Comparison of ENCODE assay signal across 21 mouse cellular contexts in the genomic region with DNA sequence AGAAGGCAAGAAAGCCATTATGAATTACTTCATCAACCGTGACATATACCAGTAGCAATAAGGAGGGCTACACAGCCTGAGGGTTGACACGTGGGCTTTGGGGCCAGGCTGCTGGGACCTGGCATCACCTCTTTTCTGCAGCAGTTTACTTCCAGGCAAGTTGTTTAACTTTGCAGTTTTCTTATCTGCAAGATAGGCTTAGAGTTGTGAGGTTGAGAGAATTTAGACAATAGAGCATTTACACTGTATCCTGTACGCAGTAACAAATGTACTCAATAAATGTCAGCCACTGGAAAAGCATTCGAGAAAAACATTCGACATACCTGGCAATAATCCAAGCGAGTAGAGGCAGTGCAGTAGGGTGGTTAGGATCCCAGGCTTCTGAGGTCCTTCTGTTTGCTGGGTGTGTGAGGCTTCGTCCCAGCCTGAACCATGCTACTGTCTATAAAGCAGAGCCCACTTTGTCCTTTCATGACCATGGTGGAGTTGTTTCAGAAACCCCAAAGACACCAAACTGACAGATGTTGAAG. TPM values are rescaled to one million over a fixed set of nuclear protein-coding genes. Genes with fewer than 3 reads are reported as not detected.
DNase-seq lines count a peak whose midpoint lies in the region; ATAC-seq and TF ChIP-seq lines count a peak whose summit lies in the region.
"Had no signal": no experiment of that assay in that cellular context is flagged by ENCODE, and none has a peak within 500 bp of the region (broad histone marks: within the 10 kb centered on the region; RNA-seq: fewer than 3 reads in every experiment).

No protein-coding gene starts in this region.

- peaks cover 36% of the 10 kb centered on the region for H3K4me1 ChIP-seq in heart, embryonic 11.5 days (ENCODE audit: control insufficient read depth, insufficient read depth, low read length)
- H3K4me1 ChIP-seq in kidney, postnatal 0 days (replicated peaks; ENCODE audit: insufficient read depth, low read length), result peaks cover 11% of the 10 kb centered on the region; the same call in 1 of the 2 replicates
- H3K4me1 ChIP-seq in kidney, embryonic 15.5 days, result peaks cover 31% of the 10 kb centered on the region
- H3K4me1 ChIP-seq in lung, embryonic 16.5 days (replicated peaks; ENCODE audit: control insufficient read depth, insufficient read depth, low read length), result peaks cover 46% of the 10 kb centered on the region
- H3K4me1 ChIP-seq in lung, adult 2 months (ENCODE audit: control insufficient read depth, insufficient read depth, low read length), result no peaks in the 10 kb centered on the region
- H3K4me1 ChIP-seq: neural tube, embryonic 15.5 days had no signal

- no peaks in the 10 kb centered on the region for H3K9me3 ChIP-seq in heart, embryonic 11.5 days (replicated peaks; ENCODE audit: control insufficient read depth, low read length)
- H3K9me3 ChIP-seq in kidney, postnatal 0 days (replicated peaks; ENCODE audit: low read length), result no peaks in the 10 kb centered on the region
- no peaks in the 10 kb centered on the region for H3K9me3 ChIP-seq in kidney, embryonic 15.5 days (replicated peaks)
- H3K9me3 ChIP-seq in lung, embryonic 16.5 days (ENCODE audit: control insufficient read depth, low read length), result no peaks in the 10 kb centered on the region
- H3K9me3 ChIP-seq: forebrain, embryonic 13.5 days; heart, embryonic 10.5 days; limb, embryonic 15.5 days; midbrain, embryonic 15.5 days; neural tube, embryonic 15.5 days had no signal

- no peak for DNase-seq in heart, adult 8-10 months (ENCODE audit: low spot score)
- peak; percentile 21 for DNase-seq in kidney, postnatal 0 days (ENCODE audit: low spot score)
- no peak for DNase-seq in lung, adult 2 months
- DNase-seq in adipocyte (ENCODE audit: low spot score), result peak; percentile 53
- DNase-seq in yolk sac, embryonic 10.5 days (ENCODE audit: low spot score), result no peak
- DNase-seq: adrenal gland, postnatal 36 days; cerebellum, adult 9-10 months; gastrocnemius, postnatal 36 days; heart, postnatal 14 days; left cerebral cortex, postnatal 4 days; thymus, postnatal 25 days had no signal

- no peak overlapping the region for H3K4me3 ChIP-seq in heart, embryonic 11.5 days (ENCODE audit: low read depth, low read length)
- H3K4me3 ChIP-seq in kidney, postnatal 0 days (replicated peaks; ENCODE audit: low read depth, low read length), result no peak overlapping the region
- H3K4me3 ChIP-seq in kidney, embryonic 15.5 days (replicated peaks), result no peak overlapping the region
- H3K4me3 ChIP-seq in lung, embryonic 16.5 days (ENCODE audit: low read length), result no peak overlapping the region
- no peak overlapping the region for H3K4me3 ChIP-seq in lung, adult 2 months (replicated peaks; ENCODE audit: extremely low read depth, low read depth, low read length)
- H3K4me3 ChIP-seq: forebrain, embryonic 13.5 days; heart, embryonic 10.5 days; left cerebral cortex, adult 2 months; limb, embryonic 15.5 days; midbrain, embryonic 15.5 days; myocyte; neural tube, embryonic 15.5 days had no signal

- H3K9ac ChIP-seq in heart, embryonic 11.5 days (ENCODE audit: low read depth, low read length), result no peak overlapping the region
- no peak overlapping the region for H3K9ac ChIP-seq in kidney, postnatal 0 days (ENCODE audit: low read depth, low read length)
- H3K9ac ChIP-seq in kidney, embryonic 15.5 days, result no peak overlapping the region
- no peak overlapping the region for H3K9ac ChIP-seq in lung, embryonic 16.5 days (ENCODE audit: low read length)
- H3K9ac ChIP-seq: forebrain, embryonic 13.5 days; limb, embryonic 15.5 days; midbrain, embryonic 15.5 days; neural tube, embryonic 15.5 days had no signal

- no peak for TF ChIP-seq POLR2A in lung, adult 2 months (IDR thresholded peaks at IDR 0.05; ENCODE audit: borderline replicate concordance, extremely low read depth, low read depth, low read length)

- H3K27me3 ChIP-seq in heart, embryonic 11.5 days (ENCODE audit: control insufficient read depth, insufficient read depth, low read length), result no peaks in the 10 kb centered on the region
- no peaks in the 10 kb centered on the region for H3K27me3 ChIP-seq in kidney, postnatal 0 days (ENCODE audit: insufficient read depth, low read length)
- H3K27me3 ChIP-seq in kidney, embryonic 15.5 days, result no peaks in the 10 kb centered on the region
- H3K27me3 ChIP-seq in lung, embryonic 16.5 days (ENCODE audit: control insufficient read depth, insufficient read depth, low read depth, low read length), result no peaks in the 10 kb centered on the region
- H3K27me3 ChIP-seq: forebrain, embryonic 13.5 days; limb, embryonic 15.5 days; midbrain, embryonic 15.5 days; neural tube, embryonic 15.5 days had no signal

- 56% methylated on average over 7 of the region's 7 CpGs for WGBS in heart, embryonic 11.5 days (ENCODE audit: insufficient replicate concordance)
- 43% methylated on average over 7 of the region's 7 CpGs for WGBS in kidney, postnatal 0 days
- WGBS in kidney, embryonic 15.5 days, result 60% methylated on average over 7 of the region's 7 CpGs
- WGBS in lung, embryonic 16.5 days, result 34% methylated on average over 7 of the region's 7 CpGs
- 38% methylated on average over 7 of the region's 7 CpGs for WGBS in lung, adult 2 months

- H3K36me3 ChIP-seq in heart, embryonic 11.5 days (ENCODE audit: control insufficient read depth, insufficient read depth, low read length), result no peaks in the 10 kb centered on the region
- H3K36me3 ChIP-seq in kidney, postnatal 0 days (ENCODE audit: insufficient read depth, low read length), result no peaks in the 10 kb centered on the region
- H3K36me3 ChIP-seq in kidney, embryonic 15.5 days, result peaks cover 15% of the 10 kb centered on the region
- H3K36me3 ChIP-seq in lung, embryonic 16.5 days (ENCODE audit: control insufficient read depth, insufficient read depth, low read length), result no peaks in the 10 kb centered on the region
- H3K36me3 ChIP-seq: midbrain, embryonic 15.5 days had no signal

- H3K4me2 ChIP-seq in heart, embryonic 11.5 days, result no peak overlapping the region
- H3K4me2 ChIP-seq in kidney, postnatal 0 days (ENCODE audit: low read length), result no peak overlapping the region
- H3K4me2 ChIP-seq in kidney, embryonic 15.5 days, result no peak overlapping the region
- H3K4me2 ChIP-seq in lung, embryonic 16.5 days (ENCODE audit: low read depth, low read length), result no peak overlapping the region
- H3K4me2 ChIP-seq: forebrain, embryonic 13.5 days; limb, embryonic 15.5 days; midbrain, embryonic 15.5 days; neural tube, embryonic 15.5 days had no signal

- H3K27ac ChIP-seq in heart, embryonic 11.5 days (ENCODE audit: low read depth, low read length), result peak overlapping the region; percentile 5; the same call in 1 of the 2 replicates
- H3K27ac ChIP-seq in kidney, postnatal 0 days, result no peak overlapping the region
- H3K27ac ChIP-seq in kidney, embryonic 15.5 days, result no peak overlapping the region
- H3K27ac ChIP-seq in lung, embryonic 16.5 days (ENCODE audit: low read length), result 0 out of 2 replicates have a peak overlapping the region, but pooled peaks have one; percentile 18
- H3K27ac ChIP-seq: forebrain, embryonic 13.5 days; heart, embryonic 10.5 days; left cerebral cortex, adult 2 months; limb, embryonic 15.5 days; midbrain, embryonic 15.5 days; neural tube, embryonic 15.5 days had no signal

- TF ChIP-seq CTCF in kidney, postnatal 0 days (IDR thresholded peaks at IDR 0.05; ENCODE audit: low read depth), result no peak
- no peak for TF ChIP-seq CTCF in lung, adult 2 months (IDR thresholded peaks at IDR 0.05; ENCODE audit: insufficient read depth, low read length)

- ATAC-seq in heart, embryonic 11.5 days (replicated peaks; ENCODE audit: insufficient number of reproducible peaks, low FRiP score, low TSS enrichment), result no peak
- ATAC-seq in kidney, postnatal 0 days (replicated peaks; ENCODE audit: low FRiP score, low read depth), result no peak
- no peak for ATAC-seq in kidney, embryonic 15.5 days (replicated peaks; ENCODE audit: low FRiP score)
- ATAC-seq in lung, embryonic 16.5 days (ENCODE audit: low read depth), result no peak
- ATAC-seq: forebrain, embryonic 13.5 days; midbrain, embryonic 15.5 days had no signal

RNA-seq across cellular contexts. Expression of gene Ift122, which starts 6.8 kb away (rescaled TPM):
- polyA plus RNA-seq in heart, embryonic 11.5 days (2014; fragmentation: Nextera tagmentation; extraction: Ambion mirVana), result 21.0 and 26.7 TPM in 2 replicates
- 1 to 10 TPM; 8.5 to 10.0 (median 9.0) TPM for total RNA-seq in heart, adult 8-10 months (2022)
- 14.9 and 20.6 TPM in 2 replicates for polyA plus RNA-seq in kidney, postnatal 0 days (2015; fragmentation: Nextera tagmentation; extraction: Ambion mirVana)
- polyA plus RNA-seq in kidney, embryonic 15.5 days (2015; fragmentation: Nextera tagmentation; extraction: Ambion mirVana), result 32.0 and 36.9 TPM in 2 replicates
- polyA plus RNA-seq in lung, embryonic 16.5 days (2015; fragmentation: Nextera tagmentation; extraction: Ambion mirVana), result 23.4 and 23.5 TPM in 2 replicates
- polyA plus RNA-seq in lung, adult 2 months (2012; rRNA removed), result 12.6 and 13.4 TPM in 2 replicates

RNA-seq across cellular contexts. Expression of gene Mbd4, which starts 6.9 kb away (rescaled TPM):
- 12.5 and 14.6 TPM in 2 replicates for polyA plus RNA-seq in heart, embryonic 11.5 days (2014; fragmentation: Nextera tagmentation; extraction: Ambion mirVana)
- total RNA-seq in heart, adult 8-10 months (2022), result 1 to 10 TPM in 3 of 4 experiments, under 1 TPM in 1; 0.98 to 1.5 (median 1.1) TPM
- 10.9 TPM in 2 replicates for polyA plus RNA-seq in kidney, postnatal 0 days (2015; fragmentation: Nextera tagmentation; extraction: Ambion mirVana)
- polyA plus RNA-seq in kidney, embryonic 15.5 days (2015; fragmentation: Nextera tagmentation; extraction: Ambion mirVana), result 21.3 and 21.7 TPM in 2 replicates
- polyA plus RNA-seq in lung, embryonic 16.5 days (2015; fragmentation: Nextera tagmentation; extraction: Ambion mirVana), result 22.4 and 23.5 TPM in 2 replicates
- 1.3 and 2.5 TPM in 2 replicates for polyA plus RNA-seq in lung, adult 2 months (2012; rRNA removed)

RNA-seq across cellular contexts. Expression of gene Efcab12, which starts 21.9 kb away (rescaled TPM):
- 0.50 and 0.63 TPM in 2 replicates for polyA plus RNA-seq in heart, embryonic 11.5 days (2014; fragmentation: Nextera tagmentation; extraction: Ambion mirVana)
- under 1 TPM; 0.20 to 0.53 (median 0.36) TPM for total RNA-seq in heart, adult 8-10 months (2022)
- polyA plus RNA-seq in kidney, postnatal 0 days (2015; fragmentation: Nextera tagmentation; extraction: Ambion mirVana), result 2.5 and 3.0 TPM in 2 replicates
- polyA plus RNA-seq in kidney, embryonic 15.5 days (2015; fragmentation: Nextera tagmentation; extraction: Ambion mirVana), result 1.8 TPM in 2 replicates
- polyA plus RNA-seq in lung, embryonic 16.5 days (2015; fragmentation: Nextera tagmentation; extraction: Ambion mirVana), result 1.8 and 2.1 TPM in 2 replicates
- 1.7 and 2.0 TPM in 2 replicates for polyA plus RNA-seq in lung, adult 2 months (2012; rRNA removed)
- polyA plus RNA-seq: myocyte had no signal

RNA-seq across cellular contexts. Expression of gene Rpl32, which starts 51.5 kb away (rescaled TPM):
- 1,431 and 1,576 TPM in 2 replicates for polyA plus RNA-seq in heart, embryonic 11.5 days (2014; fragmentation: Nextera tagmentation; extraction: Ambion mirVana)
- total RNA-seq in heart, adult 8-10 months (2022), result 100 to 1,000 TPM; 586 to 697 (median 628) TPM
- 2,857 and 3,220 TPM in 2 replicates for polyA plus RNA-seq in kidney, postnatal 0 days (2015; fragmentation: Nextera tagmentation; extraction: Ambion mirVana)
- 2,232 and 2,490 TPM in 2 replicates for polyA plus RNA-seq in kidney, embryonic 15.5 days (2015; fragmentation: Nextera tagmentation; extraction: Ambion mirVana)
- 2,193 and 2,268 TPM in 2 replicates for polyA plus RNA-seq in lung, embryonic 16.5 days (2015; fragmentation: Nextera tagmentation; extraction: Ambion mirVana)
- 276 and 321 TPM in 2 replicates for polyA plus RNA-seq in lung, adult 2 months (2012; rRNA removed)

Comparison
In these comparisons a context has a peak if more than half of its experiments do, and no peak if none do; other contexts are left out.
1. H3K27ac ChIP-seq: peak in heart, embryonic 11.5 days (single experiment) and lung, embryonic 16.5 days (single experiment); none in kidney, postnatal 0 days (single experiment) and kidney, embryonic 15.5 days (single experiment).
2. DNase-seq: peak in kidney, postnatal 0 days (single experiment) and adipocyte (single experiment); none in heart, adult 8-10 months (single experiment), lung, adult 2 months (single experiment) and yolk sac, embryonic 10.5 days (single experiment).